Mouse (Mus musculus) kidney, embryonic 15.5 days (tissue): ENCODE results near the gene Polr2e. TPM values are rescaled to one million over a fixed set of nuclear protein-coding genes. Genes with fewer than 3 reads are reported as not detected.
"Not testable (repeated sequence)": the region's sequence is repeated elsewhere in the genome, so short reads cannot be mapped to it uniquely, and the experiment has no call there.

Experiments used
- ATAC-seq: fragments of 200-750 bp; cut with Nextera tagmentation; replicated peaks from 2 replicates; pipeline ENCODE4 v1.8.0; 2017; ENCODE audit warnings: moderate TSS enrichment; ENCODE audit not compliant: low FRiP score
- H3K27ac ChIP-seq: fragments of 300-500 bp; sonication (generic); 2 replicates; pipeline ENCODE4 v1.5.1; 2015; ENCODE audit warnings: mild to moderate bottlenecking, inconsistent platforms
- H3K27me3 ChIP-seq: fragments of 300-500 bp; sonication (generic); 2 replicates; pipeline ENCODE4 v1.6.1; 2015; ENCODE audit warnings: inconsistent platforms
- H3K36me3 ChIP-seq: fragments of 300-500 bp; sonication (generic); 2 replicates; pipeline ENCODE4 v1.6.1; 2015; ENCODE audit warnings: inconsistent platforms
- H3K4me1 ChIP-seq: fragments of 300-500 bp; sonication (generic); 2 replicates; pipeline ENCODE4 v1.6.1; 2015; ENCODE audit warnings: inconsistent platforms
- H3K4me2 ChIP-seq: fragments of 300-500 bp; sonication (generic); 2 replicates; pipeline ENCODE4 v1.6.1; 2015; ENCODE audit warnings: moderate library complexity, mild to moderate bottlenecking, inconsistent platforms
- H3K4me3 ChIP-seq: fragments of 300-500 bp; sonication (generic); replicated peaks from 2 replicates; pipeline ENCODE4 v1.5.1; 2015; ENCODE audit warnings: mild to moderate bottlenecking, inconsistent platforms
- H3K9ac ChIP-seq: fragments of 300-500 bp; sonication (generic); 2 replicates; pipeline ENCODE4 v1.6.1; 2015; ENCODE audit warnings: mild to moderate bottlenecking, inconsistent platforms
- H3K9me3 ChIP-seq: fragments of 300-500 bp; sonication (generic); replicated peaks from 2 replicates; pipeline ENCODE4 v1.6.1; 2016; ENCODE audit warnings: inconsistent platforms
- WGBS: fragments of 180-500 bp; shearing (Covaris S2); methylation state at CpG from one replicate; pipeline ENCODE4 v1.1.7; 2015; ENCODE audit warnings: mixed read lengths; 5-methylcytosine and 5-hydroxymethylcytosine counted together
- polyA plus RNA-seq: library from polyadenylated mRNA; unstranded; fragments of >200 nt; fragmentation: Nextera tagmentation; extraction: Ambion mirVana; gene quantifications from 2 replicates; pipeline ENCODE4 v1.2.1, GENCODE M21; 2015

Gene Polr2e
- polyA plus RNA-seq, 1 experiment from 2014 or later, result 243 TPM

- no peak for ATAC-seq
- Histone ChIP-seq H3K4me3 (no peak overlapping the region), H3K9ac (no peak overlapping the region), H3K36me3 (no peaks in the 10 kb centered on the region), H3K4me2 (no peak overlapping the region), H3K27me3 (no peaks in the 10 kb centered on the region), H3K9me3 (no peaks in the 10 kb centered on the region), H3K27ac (no peak overlapping the region), H3K4me1 (peaks cover 33% of the 10 kb centered on the region)
- 86% methylated on average over 5 of the region's 5 CpGs for WGBS
These were observed 6.2 kb upstream of the Polr2e start for GRCm38 (mm10) chr10:80045766-80046165.

- H3K27me3 ChIP-seq, H3K9ac ChIP-seq, H3K9me3 ChIP-seq, H3K4me2 ChIP-seq, H3K27ac ChIP-seq, H3K4me3 ChIP-seq, H3K36me3 ChIP-seq, ATAC-seq: not testable (repeated sequence)
- H3K4me1 ChIP-seq, result peaks cover 29% of the 10 kb centered on the region
- 75% methylated on average over 4 of the region's 4 CpGs for WGBS
These were observed 5.8 kb upstream of the Polr2e start for GRCm38 (mm10) chr10:80045364-80045763.

- H3K4me2 ChIP-seq, result no peak overlapping the region
- no peaks in the 10 kb centered on the region for H3K36me3 ChIP-seq
- H3K27ac ChIP-seq, result peak overlapping the region; percentile 22; the same call in 1 of the 2 replicates
- no peaks in the 10 kb centered on the region for H3K27me3 ChIP-seq
- peaks cover 26% of the 10 kb centered on the region for H3K4me1 ChIP-seq
- ATAC-seq, result no peak
- H3K4me3 ChIP-seq, result no peak overlapping the region
- WGBS, result 62% methylated on average over 4 of the region's 4 CpGs
- H3K9me3 ChIP-seq, result no peaks in the 10 kb centered on the region
- no peak overlapping the region for H3K9ac ChIP-seq
These were observed 4.5 kb upstream of the Polr2e start for GRCm38 (mm10) chr10:80044087-80044486.

DNA sequence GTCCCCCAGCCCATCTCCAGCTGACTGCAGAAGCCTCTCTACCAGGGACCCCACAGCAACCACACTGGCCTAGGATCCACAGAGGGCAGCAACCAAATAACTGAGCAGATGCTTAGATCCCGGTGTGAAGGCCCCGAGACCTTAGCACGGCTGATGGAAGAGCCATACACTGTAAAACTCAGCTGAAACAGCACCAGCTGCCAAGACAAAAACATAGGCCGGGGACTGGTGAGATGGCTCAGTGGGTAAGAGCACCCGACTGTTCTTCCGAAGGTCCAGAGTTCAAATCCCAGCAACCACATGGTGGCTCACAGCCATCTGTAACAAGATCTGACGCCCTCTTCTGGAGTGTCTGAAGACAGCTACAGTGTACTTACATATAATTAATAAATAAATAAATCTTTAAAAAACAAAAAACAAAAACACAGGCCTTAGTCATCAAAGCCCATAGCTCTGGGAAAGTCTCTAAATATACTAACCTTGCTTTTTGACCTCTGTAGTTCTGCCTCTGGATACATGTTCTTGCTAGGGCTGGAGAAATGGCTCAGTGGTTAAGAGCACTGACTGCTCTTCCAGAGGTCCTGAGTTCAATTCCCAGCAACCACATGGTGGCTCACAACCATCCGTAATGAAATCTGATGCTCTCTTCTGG lies 1.9 kb upstream of the Polr2e start:
- peaks cover 19% of the 10 kb centered on the region for H3K36me3 ChIP-seq
- 83% methylated on average over 8 of the region's 8 CpGs for WGBS
- H3K27me3 ChIP-seq, H3K9me3 ChIP-seq, ATAC-seq, H3K4me3 ChIP-seq, H3K27ac ChIP-seq, H3K9ac ChIP-seq, H3K4me2 ChIP-seq: not testable (repeated sequence)
- H3K4me1 ChIP-seq, result peaks cover 21% of the 10 kb centered on the region

- H3K36me3 ChIP-seq, result peaks cover 43% of the 10 kb centered on the region
- peaks cover 46% of the 10 kb centered on the region for H3K4me1 ChIP-seq
- H3K27me3 ChIP-seq, result no peaks in the 10 kb centered on the region
- H3K27ac ChIP-seq, result no peak overlapping the region
- H3K9me3 ChIP-seq, result no peaks in the 10 kb centered on the region
- 91% methylated on average over 13 of the region's 13 CpGs for WGBS
- no peak overlapping the region for H3K4me3 ChIP-seq
- no peak overlapping the region for H3K9ac ChIP-seq
- no peak for ATAC-seq
- H3K4me2 ChIP-seq, result no peak overlapping the region
These were observed 2.8 kb downstream of the Polr2e start for GRCm38 (mm10) chr10:80036832-80037231.

- Histone ChIP-seq H3K4me2 (no peak overlapping the region), H3K36me3 (peaks cover 43% of the 10 kb centered on the region), H3K9me3 (no peaks in the 10 kb centered on the region), H3K9ac (no peak overlapping the region), H3K27ac (0 out of 2 replicates have a peak overlapping the region, but pooled peaks have one; percentile 76), H3K27me3 (no peaks in the 10 kb centered on the region), H3K4me1 (peaks cover 46% of the 10 kb centered on the region), H3K4me3 (no peak overlapping the region)
- no peak for ATAC-seq
- WGBS, result 89% methylated on average over 5 of the region's 5 CpGs
These were observed 3.9 kb downstream of the Polr2e start for GRCm38 (mm10) chr10:80035686-80036085.

DNA sequence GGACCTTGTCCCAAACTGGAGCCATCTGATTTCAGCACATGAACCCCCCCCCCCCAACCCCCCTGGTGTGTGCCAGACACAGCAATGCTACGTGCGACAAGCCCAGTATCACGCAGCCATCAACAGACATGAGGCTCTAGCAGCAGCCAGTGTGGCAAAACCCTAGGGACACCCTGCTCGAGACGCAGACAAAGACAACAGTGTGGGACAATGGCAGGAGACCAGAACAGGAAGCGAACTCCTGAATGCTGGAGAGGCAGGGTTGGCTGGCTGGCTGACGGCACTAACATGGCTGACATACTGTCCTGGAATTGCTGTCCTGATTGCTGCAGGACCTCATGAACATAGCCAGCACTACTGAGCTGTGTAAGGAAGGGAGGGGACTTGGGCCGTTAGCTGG lies 4.4 kb downstream of the Polr2e start:
- no peaks in the 10 kb centered on the region for H3K9me3 ChIP-seq
- no peak overlapping the region for H3K4me2 ChIP-seq
- peaks cover 43% of the 10 kb centered on the region for H3K36me3 ChIP-seq
- H3K4me3 ChIP-seq, result no peak overlapping the region
- 82% methylated on average over 8 of the region's 8 CpGs for WGBS
- H3K27ac ChIP-seq, result 0 out of 2 replicates have a peak overlapping the region, but pooled peaks have one; percentile 76
- H3K27me3 ChIP-seq, result no peaks in the 10 kb centered on the region
- no peak for ATAC-seq
- H3K9ac ChIP-seq, result no peak overlapping the region
- peaks cover 46% of the 10 kb centered on the region for H3K4me1 ChIP-seq

GRCm38 (mm10) chr10:80033511-80034391 lies 5.8 kb downstream of the Polr2e start:
- peaks cover 41% of the 10 kb centered on the region for H3K4me1 ChIP-seq
- ATAC-seq, result no peak
- no peaks in the 10 kb centered on the region for H3K27me3 ChIP-seq
- H3K4me3 ChIP-seq, result no peak overlapping the region
- no peak overlapping the region for H3K9ac ChIP-seq
- H3K36me3 ChIP-seq, result peaks cover 43% of the 10 kb centered on the region
- no peaks in the 10 kb centered on the region for H3K9me3 ChIP-seq
- H3K27ac ChIP-seq, result peak overlapping the region; percentile 76
- 32% methylated on average over 9 of the region's 9 CpGs for WGBS
- no peak overlapping the region for H3K4me2 ChIP-seq

- H3K4me2 ChIP-seq, result no peak overlapping the region
- ATAC-seq, result no peak
These were observed 6.7 kb downstream of the Polr2e start for GRCm38 (mm10) chr10:80032799-80033480.

DNA sequence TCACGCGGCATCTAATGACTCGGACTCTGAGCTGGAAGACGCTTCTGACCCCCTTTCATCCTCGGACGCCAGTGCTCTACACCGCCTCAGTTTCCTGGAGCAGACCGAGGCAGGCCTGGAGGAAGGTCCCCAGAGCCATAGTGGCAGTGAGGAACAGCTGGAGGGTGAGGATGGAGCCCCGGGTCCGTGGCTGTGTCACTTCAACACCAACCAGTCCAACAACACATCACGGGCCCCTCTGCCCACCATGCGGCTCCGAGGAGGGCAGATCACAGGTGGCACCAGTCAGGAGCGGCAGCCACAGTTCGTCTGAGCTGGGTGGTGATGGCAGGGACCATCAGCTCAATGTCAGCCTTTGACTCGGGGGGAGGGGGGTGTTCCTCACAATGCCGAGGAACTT lies 8.9 kb downstream of the Polr2e start:
- Histone ChIP-seq H3K9me3 (no peaks in the 10 kb centered on the region), H3K4me3 (no peak overlapping the region), H3K36me3 (peaks cover 23% of the 10 kb centered on the region), H3K4me2 (no peak overlapping the region), H3K27ac (no peak overlapping the region), H3K4me1 (peaks cover 29% of the 10 kb centered on the region), H3K27me3 (no peaks in the 10 kb centered on the region), H3K9ac (no peak overlapping the region)
- ATAC-seq, result no peak
- 80% methylated on average over 17 of the region's 17 CpGs for WGBS

More at GRCm38 (mm10) chr10:80032799-80033480, 6.7 kb downstream of the Polr2e start:
- H3K36me3 ChIP-seq, result peaks cover 37% of the 10 kb centered on the region
- peaks cover 33% of the 10 kb centered on the region for H3K4me1 ChIP-seq
- no peaks in the 10 kb centered on the region for H3K9me3 ChIP-seq
- no peak overlapping the region for H3K9ac ChIP-seq
- peak overlapping the region; percentile 76 for H3K27ac ChIP-seq
- 48% methylated on average over 5 of the region's 5 CpGs for WGBS
- H3K4me3 ChIP-seq, result no peak overlapping the region
- H3K27me3 ChIP-seq, result no peaks in the 10 kb centered on the region

GRCm38 (mm10) chr10:80030191-80030590 lies 9.4 kb downstream of the Polr2e start:
- no peak for ATAC-seq
- H3K9me3 ChIP-seq, result no peaks in the 10 kb centered on the region
- peaks cover 17% of the 10 kb centered on the region for H3K36me3 ChIP-seq
- no peak overlapping the region for H3K4me2 ChIP-seq
- H3K4me1 ChIP-seq, result peaks cover 30% of the 10 kb centered on the region
- WGBS, result 84% methylated on average over 9 of the region's 9 CpGs
- no peak overlapping the region for H3K27ac ChIP-seq
- no peak overlapping the region for H3K9ac ChIP-seq
- H3K4me3 ChIP-seq, result no peak overlapping the region
- no peaks in the 10 kb centered on the region for H3K27me3 ChIP-seq

- Histone ChIP-seq H3K4me2 (no peak overlapping the region), H3K4me3 (no peak overlapping the region), H3K27me3 (no peaks in the 10 kb centered on the region), H3K27ac (no peak overlapping the region), H3K4me1 (peaks cover 20% of the 10 kb centered on the region), H3K9me3 (no peaks in the 10 kb centered on the region), H3K36me3 (peaks cover 7% of the 10 kb centered on the region; the same call in 1 of the 2 replicates), H3K9ac (no peak overlapping the region)
- no peak for ATAC-seq
- WGBS, result 92% methylated on average over 13 of the region's 13 CpGs
These were observed 11.1 kb downstream of the Polr2e start for GRCm38 (mm10) chr10:80028521-80028846.
